Comparison of ENCODE assay signal across 8 mouse cellular contexts in the genomic region with DNA sequence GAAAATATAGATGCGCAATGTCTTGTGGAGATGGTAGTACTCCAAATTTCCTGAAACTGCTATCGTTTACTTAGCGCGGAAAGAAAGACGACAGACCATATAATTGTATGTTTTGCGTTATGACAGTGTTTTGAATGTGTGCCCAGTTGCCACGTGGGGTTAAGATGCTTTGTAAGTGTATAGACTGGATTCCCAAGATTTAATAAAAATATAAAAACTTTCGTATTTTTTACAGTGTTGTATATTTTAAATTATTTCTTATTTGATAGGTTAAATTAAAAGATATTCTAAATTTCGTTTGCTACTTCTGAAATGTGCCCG. TPM values are rescaled to one million over a fixed set of nuclear protein-coding genes. Genes with fewer than 3 reads are reported as not detected.
A peak's percentile ranks its signal among the peaks of the same experiment; 100 is the strongest.
DNase-seq lines count a peak whose midpoint lies in the region; ATAC-seq and TF ChIP-seq lines count a peak whose summit lies in the region.

No protein-coding gene starts in this region.

- TF ChIP-seq CTCF in left cerebral cortex, adult 2 months (IDR thresholded peaks at IDR 0.05): no peak

- WGBS in lung, embryonic 16.5 days: 8% methylated on average over 10 of the region's 10 CpGs

- peak overlapping the region; percentile 92 for H3K9ac ChIP-seq in lung, embryonic 16.5 days (ENCODE audit: low read length)

- peak overlapping the region; percentile 65 for H3K4me2 ChIP-seq in lung, embryonic 16.5 days (ENCODE audit: low read depth, low read length)

- peaks cover 3% of the 10 kb centered on the region; the same call in 1 of the 2 replicates for H3K36me3 ChIP-seq in lung, embryonic 16.5 days (ENCODE audit: control insufficient read depth, insufficient read depth, low read length)

- peak overlapping the region; percentile 86 for H3K4me3 ChIP-seq in left cerebral cortex, adult 2 months
- H3K4me3 ChIP-seq in lung, embryonic 16.5 days (ENCODE audit: low read length): peak overlapping the region; percentile 80

- ATAC-seq in common myeloid progenitor, adult 5-6 weeks (replicated peaks; ENCODE audit: low read depth, poor library complexity, severe bottlenecking): peak; percentile 6; the same call in 1 of the 2 replicates
- ATAC-seq in lung, embryonic 16.5 days (ENCODE audit: low read depth): no peak

- no peak for DNase-seq in left cerebral cortex, adult 2 months (ENCODE audit: extremely low spot score in 1 of 2, low spot score in 2 of 2)
- DNase-seq in left cerebral cortex, adult 8-10 months (ENCODE audit: low spot score in 2 of 2): no peak
- peak; percentile 18 for DNase-seq in heart, postnatal 4 days
- no peak for DNase-seq in adrenal gland, adult (ENCODE audit: inconsistent age in 2 of 2, low spot score in 1 of 2)
- DNase-seq in gastrocnemius, postnatal 4 days (ENCODE audit: low spot score in 2 of 2): no peak
- DNase-seq in right cerebral cortex, adult 2 months (ENCODE audit: low spot score in 2 of 2): no peak

- H3K9me3 ChIP-seq in lung, embryonic 16.5 days (ENCODE audit: control insufficient read depth, low read length): no peaks in the 10 kb centered on the region

- no peaks in the 10 kb centered on the region for H3K27me3 ChIP-seq in lung, embryonic 16.5 days (ENCODE audit: control insufficient read depth, insufficient read depth, low read depth, low read length)

- peak overlapping the region; percentile 94 for H3K27ac ChIP-seq in left cerebral cortex, adult 2 months
- H3K27ac ChIP-seq in lung, embryonic 16.5 days (ENCODE audit: low read length): peak overlapping the region; percentile 96

- H3K4me1 ChIP-seq in lung, embryonic 16.5 days (replicated peaks; ENCODE audit: control insufficient read depth, insufficient read depth, low read length): peaks cover 7% of the 10 kb centered on the region

- intact Hi-C loops in left cerebral cortex, adult 2 months (cut with DNase I): loop anchor here (1.0 to 5.0 kb wide), 2 partner anchors 49 to 302 kb away; partner anchors contain the start of genes Gm45062, Rpa3 and Umad1

RNA-seq across cellular contexts. Expression of gene Mios, which starts 0.8 kb away (rescaled TPM):
- 10 to 100 TPM; 20.5 to 26.2 TPM for total RNA-seq in left cerebral cortex, adult 2 months (2021)
- 10 to 100 TPM; 23.9 to 26.0 (median 25.4) TPM for total RNA-seq in left cerebral cortex, adult 8-10 months (2022)
- total RNA-seq in common myeloid progenitor, adult 5-6 weeks (2017): 42.9 and 46.8 TPM in 2 replicates
- total RNA-seq in heart, postnatal 4 days (2021): 10 to 100 TPM; 21.5 to 23.2 TPM
- polyA plus RNA-seq in lung, embryonic 16.5 days (2015; fragmentation: Nextera tagmentation; extraction: Ambion mirVana): 23.2 and 23.5 TPM in 2 replicates
- 10 to 100 TPM; 17.9 to 21.4 TPM for total RNA-seq in gastrocnemius, postnatal 4 days (2021)

RNA-seq across cellular contexts. Expression of gene Col28a1, which starts 17.4 kb away (rescaled TPM):
- total RNA-seq in left cerebral cortex, adult 2 months (2021): under 1 TPM; 0.63 to 0.89 TPM
- total RNA-seq in left cerebral cortex, adult 8-10 months (2022): under 1 TPM; 0.39 to 0.62 (median 0.56) TPM
- 0.23 and 0.24 TPM in 2 replicates for total RNA-seq in common myeloid progenitor, adult 5-6 weeks (2017)
- total RNA-seq in heart, postnatal 4 days (2021): under 1 TPM; 0.59 to 0.76 TPM
- polyA plus RNA-seq in lung, embryonic 16.5 days (2015; fragmentation: Nextera tagmentation; extraction: Ambion mirVana): 1.8 and 2.2 TPM in 2 replicates
- 1 to 10 TPM; 3.6 TPM for total RNA-seq in gastrocnemius, postnatal 4 days (2021)

RNA-seq across cellular contexts. Expression of gene Rpa3, which starts 49.1 kb away (rescaled TPM):
- 10 to 100 TPM in 1 of 2 experiments, 1 to 10 TPM in 1; 8.8 to 16.1 TPM for total RNA-seq in left cerebral cortex, adult 2 months (2021)
- 10 to 100 TPM; 14.9 to 17.9 (median 15.7) TPM for total RNA-seq in left cerebral cortex, adult 8-10 months (2022)
- total RNA-seq in common myeloid progenitor, adult 5-6 weeks (2017): 113 and 129 TPM in 2 replicates
- 10 to 100 TPM; 31.9 to 37.3 TPM for total RNA-seq in heart, postnatal 4 days (2021)
- 157 and 165 TPM in 2 replicates for polyA plus RNA-seq in lung, embryonic 16.5 days (2015; fragmentation: Nextera tagmentation; extraction: Ambion mirVana)
- total RNA-seq in gastrocnemius, postnatal 4 days (2021): 10 to 100 TPM; 22.7 to 25.0 TPM

RNA-seq across cellular contexts. Expression of gene Umad1, which starts 49.3 kb away (rescaled TPM):
- total RNA-seq in left cerebral cortex, adult 2 months (2021): 10 to 100 TPM; 43.1 to 48.7 TPM
- total RNA-seq in left cerebral cortex, adult 8-10 months (2022): 10 to 100 TPM; 42.1 to 56.8 (median 44.8) TPM
- total RNA-seq in common myeloid progenitor, adult 5-6 weeks (2017): 11.9 and 21.4 TPM in 2 replicates
- total RNA-seq in heart, postnatal 4 days (2021): 10 to 100 TPM; 12.5 to 15.2 TPM
- 26.3 and 26.7 TPM in 2 replicates for polyA plus RNA-seq in lung, embryonic 16.5 days (2015; fragmentation: Nextera tagmentation; extraction: Ambion mirVana)
- total RNA-seq in gastrocnemius, postnatal 4 days (2021): 10 to 100 TPM; 11.7 to 13.4 TPM

RNA-seq across cellular contexts. Expression of gene Gm45062, which starts 49.4 kb away (rescaled TPM):
- total RNA-seq in left cerebral cortex, adult 2 months (2021): 1 to 10 TPM; 5.2 to 8.1 TPM
- total RNA-seq in left cerebral cortex, adult 8-10 months (2022): 10 to 100 TPM in 2 of 4 experiments, 1 to 10 TPM in 2; 7.1 to 11.2 (median 10.4) TPM
- total RNA-seq in common myeloid progenitor, adult 5-6 weeks (2017): 1.6 and 2.8 TPM in 2 replicates
- 1 to 10 TPM; 1.1 to 1.4 TPM for total RNA-seq in heart, postnatal 4 days (2021)
- polyA plus RNA-seq in lung, embryonic 16.5 days (2015; fragmentation: Nextera tagmentation; extraction: Ambion mirVana): 12.1 and 12.6 TPM in 2 replicates
- not detected for total RNA-seq in gastrocnemius, postnatal 4 days (2021)
